Mouse (Mus musculus) embryonic facial prominence, embryonic 11.5 days (tissue): Measurements from ENCODE around the gene Hes7. TPM values are rescaled to one million over a fixed set of nuclear protein-coding genes. Genes with fewer than 3 reads are reported as not detected.

Experiments used
- ATAC-seq: fragments of 200-750 bp; cut with Nextera tagmentation; replicated peaks from 2 replicates; pipeline ENCODE4 v1.8.0; 2017; ENCODE audit warnings: low read depth; ENCODE audit not compliant: insufficient number of reproducible peaks, low FRiP score, low TSS enrichment
- DNase-seq: peaks from one replicate; pipeline ENCODE4 v3.0.0-alpha.2; 2015; ENCODE audit warnings: low spot score
- H3K27ac ChIP-seq: fragments of 300-500 bp; sonication (generic); replicated peaks from 2 replicates; pipeline ENCODE4 v1.5.1; 2014; ENCODE audit warnings: mild to moderate bottlenecking, low read depth, low read length, control low read depth
- H3K27me3 ChIP-seq: fragments of 300-500 bp; sonication (generic); 2 replicates; pipeline ENCODE4 v1.6.1; 2014; ENCODE audit warnings: mild to moderate bottlenecking, low read length, moderate library complexity, mixed read lengths; ENCODE audit not compliant: control insufficient read depth, insufficient read depth
- H3K36me3 ChIP-seq: fragments of 300-500 bp; sonication (generic); replicated peaks from 2 replicates; pipeline ENCODE4 v1.6.1; 2014; ENCODE audit warnings: low read depth, mild to moderate bottlenecking, low read length, moderate library complexity, mixed read lengths; ENCODE audit not compliant: control insufficient read depth, insufficient read depth
- H3K4me1 ChIP-seq: fragments of 300-500 bp; sonication (generic); 2 replicates; pipeline ENCODE4 v1.6.1; 2014; ENCODE audit warnings: low read length, mixed read lengths; ENCODE audit not compliant: control insufficient read depth, insufficient read depth
- H3K4me2 ChIP-seq: fragments of 300-500 bp; sonication (generic); 2 replicates; pipeline ENCODE4 v1.6.1; 2014; ENCODE audit warnings: low read depth, mild to moderate bottlenecking, control low read depth, low read length, moderate library complexity
- H3K4me3 ChIP-seq: fragments of 300-500 bp; sonication (generic); 2 replicates; pipeline ENCODE4 v1.5.1; 2014; ENCODE audit warnings: low read depth, low read length, control low read depth
- H3K9ac ChIP-seq: fragments of 300-500 bp; sonication (generic); replicated peaks from 2 replicates; pipeline ENCODE4 v1.6.1; 2014; ENCODE audit warnings: mild to moderate bottlenecking, control low read depth, low read length
- H3K9me3 ChIP-seq: fragments of 300-500 bp; sonication (generic); replicated peaks from 2 replicates; pipeline ENCODE4 v1.6.1; 2016; ENCODE audit warnings: mild to moderate bottlenecking, low read length, inconsistent platforms, mixed read lengths; ENCODE audit not compliant: control insufficient read depth
- WGBS: fragments of 180-500 bp; shearing (Covaris S2); extraction: QIAGEN DNeasy Blood & Tissue Kit; methylation state at CpG from one replicate; pipeline ENCODE4 v1.1.7; 2014; 5-methylcytosine and 5-hydroxymethylcytosine counted together
- polyA plus RNA-seq: library from polyadenylated mRNA; unstranded; fragments of >200 nt; fragmentation: Nextera tagmentation; extraction: Ambion mirVana; gene quantifications from 2 replicates; pipeline ENCODE4 v1.2.1, GENCODE M21; 2014

Gene Hes7
- polyA plus RNA-seq, result 0.11 TPM in 1 of 2 replicates, not detected in the other

DNA sequence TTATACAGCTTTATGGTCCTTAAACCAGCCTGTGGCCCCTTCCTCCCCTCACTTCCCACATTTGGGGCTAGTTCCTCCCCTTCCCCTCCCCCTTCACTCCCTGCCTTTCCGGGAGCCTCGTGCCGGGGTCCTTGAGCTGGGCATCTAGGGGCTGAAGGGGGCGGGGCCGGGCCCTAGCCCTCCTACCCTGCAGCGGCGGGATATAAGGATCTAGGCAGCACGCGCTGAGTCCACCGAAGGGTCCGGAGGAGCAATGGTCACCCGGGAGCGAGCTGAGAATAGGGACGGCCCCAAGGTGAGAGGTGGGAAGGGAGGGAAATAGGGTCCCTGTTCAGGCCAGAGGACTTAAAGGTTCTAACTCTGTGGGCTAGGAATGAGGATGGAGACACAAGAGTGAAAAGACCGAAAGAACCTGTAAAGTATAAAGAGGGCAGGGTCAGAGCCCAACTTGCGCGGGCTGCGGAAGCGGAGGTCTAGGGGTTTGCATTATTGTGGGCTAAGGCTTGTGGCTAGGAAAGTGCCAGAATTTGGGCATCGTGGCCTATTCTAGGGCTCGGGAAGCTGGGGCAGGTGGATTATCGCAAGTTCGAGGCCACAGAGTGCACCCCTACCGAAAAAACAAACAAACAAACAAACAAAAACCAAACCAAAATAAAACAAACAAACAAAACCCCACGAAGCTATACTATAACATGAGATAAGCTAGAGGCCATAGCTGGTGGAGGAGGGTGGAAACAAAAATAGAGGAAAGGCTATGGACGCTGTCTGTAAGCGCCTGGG is at the start of gene Hes7:
Gene Hes7 (plus strand): TSS at position 184 of the 780 bp plus-strand sequence.
- peak within 1 kb of the TSS; percentile 75 for H3K4me3 ChIP-seq
- peaks cover 8% of the 10 kb centered on the region for H3K27me3 ChIP-seq
- peak within 1 kb of the TSS; percentile 97 for H3K4me2 ChIP-seq
- H3K4me1 ChIP-seq, result peaks cover 3% of the 10 kb centered on the region
- peak; percentile 68 for DNase-seq
- no peak within 1 kb of the TSS for H3K27ac ChIP-seq
- no peak for ATAC-seq
- peak within 1 kb of the TSS; percentile 58 for H3K9ac ChIP-seq
- no peaks in the 10 kb centered on the region for H3K9me3 ChIP-seq
- WGBS, result 1% methylated on average over 27 of the region's 27 CpGs
- H3K36me3 ChIP-seq, result no peaks in the 10 kb centered on the region

DNA sequence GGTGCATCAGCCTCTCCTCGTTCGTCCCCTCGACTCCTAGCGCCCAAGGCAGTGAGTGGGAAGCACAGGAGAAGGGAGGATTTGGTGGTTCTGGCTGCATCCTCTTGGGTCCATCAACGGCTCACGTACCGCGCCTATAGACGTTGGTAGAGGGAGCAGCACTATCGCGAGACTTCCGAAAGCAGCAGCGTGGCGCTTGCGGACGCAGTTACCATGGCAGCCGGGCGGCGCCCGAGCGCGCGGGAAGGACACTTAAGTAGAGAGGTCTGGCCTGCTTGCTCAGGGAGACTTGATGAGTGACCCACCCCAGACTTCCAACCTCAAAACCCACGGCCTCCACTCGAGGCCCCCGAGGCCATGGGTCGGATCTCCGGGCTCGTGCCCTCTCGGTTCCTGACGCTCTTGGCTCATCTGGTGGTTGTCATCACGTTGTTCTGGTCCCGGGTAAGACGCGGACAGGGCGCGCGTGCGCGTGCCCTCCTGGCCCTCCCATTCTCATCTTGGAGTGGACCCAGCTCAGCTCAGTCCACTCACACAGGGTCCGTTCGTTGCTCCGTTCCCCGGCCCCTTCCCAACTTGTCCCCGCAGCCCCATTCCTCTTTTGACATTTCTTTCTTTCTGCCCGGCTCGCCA is 49.5 kb upstream of the Hes7 start, which contains the start of gene Tmem107:
Gene Tmem107 (plus strand): TSS at position 217 of the 633 bp plus-strand sequence.
- Histone ChIP-seq H3K9ac (peak within 1 kb of the TSS; percentile 70), H3K27ac (peak within 1 kb of the TSS; percentile 63), H3K4me3 (peak within 1 kb of the TSS; percentile 52), H3K27me3 (no peaks in the 10 kb centered on the region), H3K4me1 (no peaks in the 10 kb centered on the region), H3K36me3 (no peaks in the 10 kb centered on the region), H3K9me3 (no peaks in the 10 kb centered on the region), H3K4me2 (peak within 1 kb of the TSS; percentile 72)
- DNase-seq (peak; percentile 97), ATAC-seq (peak; percentile 78)
- WGBS, result under 1% methylated on average over 46 of the region's 47 CpGs

DNA sequence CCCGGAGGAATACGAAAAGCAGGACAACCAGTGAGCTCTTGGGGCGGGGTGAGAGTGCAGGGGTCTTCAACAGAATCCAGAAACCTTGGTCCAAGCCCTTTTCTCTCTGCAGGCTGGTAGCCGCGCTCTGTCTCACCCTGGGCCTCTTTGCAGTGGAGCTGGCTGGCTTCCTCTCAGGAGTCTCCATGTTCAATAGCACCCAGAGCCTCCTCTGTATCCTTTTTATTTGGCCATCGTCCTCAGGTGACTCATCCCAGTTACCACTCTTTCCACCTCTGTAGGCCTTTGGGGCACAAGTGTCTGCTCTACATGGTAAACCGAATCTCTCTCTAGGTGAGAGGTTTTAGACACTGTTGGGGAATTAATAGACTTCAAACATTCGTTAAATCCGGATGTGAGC is 48.9 kb upstream of the Hes7 start:
- no peaks in the 10 kb centered on the region for H3K27me3 ChIP-seq
- H3K9me3 ChIP-seq, result no peaks in the 10 kb centered on the region
- H3K36me3 ChIP-seq, result no peaks in the 10 kb centered on the region
- H3K27ac ChIP-seq, result peak overlapping the region; percentile 36; the same call in 1 of the 2 replicates
- DNase-seq (no peak), ATAC-seq (no peak)
- H3K9ac ChIP-seq, result peak overlapping the region; percentile 70
- peak overlapping the region; percentile 72 for H3K4me2 ChIP-seq
- 23% methylated on average over 9 of the region's 9 CpGs for WGBS
- H3K4me1 ChIP-seq, result no peaks in the 10 kb centered on the region
- peak overlapping the region; percentile 52 for H3K4me3 ChIP-seq

DNA sequence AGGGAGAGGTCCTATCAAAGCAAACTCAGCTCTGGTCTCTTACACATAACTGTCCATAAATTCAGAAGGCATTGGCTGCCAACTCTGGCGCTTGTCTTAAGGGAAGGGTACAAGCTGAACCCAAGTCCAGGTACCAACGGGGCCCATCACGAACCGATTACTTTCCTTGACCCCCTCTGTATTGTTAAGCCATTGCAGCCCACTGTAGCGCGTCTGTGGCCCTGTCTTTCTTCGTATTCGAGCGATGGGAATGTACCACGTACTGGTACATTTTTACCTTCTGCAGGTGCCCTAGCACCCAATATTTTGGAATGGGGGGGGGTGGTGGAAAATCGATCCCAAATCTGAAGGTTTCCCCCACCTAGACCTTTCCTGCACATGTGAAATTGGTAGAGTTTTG is 48.0 kb upstream of the Hes7 start:
- DNase-seq, result no peak
- Histone ChIP-seq H3K4me3 (peak overlapping the region; percentile 16; the same call in 1 of the 2 replicates), H3K4me2 (peak overlapping the region; percentile 43), H3K9ac (no peak overlapping the region; the same call in 1 of the 2 replicates), H3K9me3 (no peaks in the 10 kb centered on the region), H3K27me3 (no peaks in the 10 kb centered on the region), H3K4me1 (no peaks in the 10 kb centered on the region), H3K27ac (peak overlapping the region; percentile 52; the same call in 1 of the 2 replicates), H3K36me3 (no peaks in the 10 kb centered on the region)
- ATAC-seq, result no peak
- WGBS, result 86% methylated on average over 11 of the region's 11 CpGs

DNA sequence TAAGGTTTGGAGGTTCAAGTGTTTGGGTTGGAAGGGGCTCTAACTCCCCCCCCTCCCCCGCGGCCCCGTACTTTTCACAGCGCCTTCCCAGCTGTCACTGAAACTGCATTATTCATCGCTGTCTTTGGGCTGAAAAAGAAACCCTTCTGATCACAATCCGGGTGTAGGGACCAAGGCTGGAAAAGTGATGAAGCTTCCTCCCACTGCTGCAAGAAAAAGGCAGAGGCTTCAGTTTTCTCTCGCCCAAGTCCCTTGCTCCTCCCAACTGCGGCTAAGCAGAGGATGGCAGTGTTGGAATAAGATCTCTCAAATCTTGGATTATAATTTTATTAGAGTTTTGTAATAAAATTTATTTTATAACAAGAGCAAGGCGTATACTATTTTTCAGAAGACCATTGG is 47.5 kb upstream of the Hes7 start:
- ATAC-seq, result no peak
- 11% methylated on average over 9 of the region's 9 CpGs for WGBS

DNA sequence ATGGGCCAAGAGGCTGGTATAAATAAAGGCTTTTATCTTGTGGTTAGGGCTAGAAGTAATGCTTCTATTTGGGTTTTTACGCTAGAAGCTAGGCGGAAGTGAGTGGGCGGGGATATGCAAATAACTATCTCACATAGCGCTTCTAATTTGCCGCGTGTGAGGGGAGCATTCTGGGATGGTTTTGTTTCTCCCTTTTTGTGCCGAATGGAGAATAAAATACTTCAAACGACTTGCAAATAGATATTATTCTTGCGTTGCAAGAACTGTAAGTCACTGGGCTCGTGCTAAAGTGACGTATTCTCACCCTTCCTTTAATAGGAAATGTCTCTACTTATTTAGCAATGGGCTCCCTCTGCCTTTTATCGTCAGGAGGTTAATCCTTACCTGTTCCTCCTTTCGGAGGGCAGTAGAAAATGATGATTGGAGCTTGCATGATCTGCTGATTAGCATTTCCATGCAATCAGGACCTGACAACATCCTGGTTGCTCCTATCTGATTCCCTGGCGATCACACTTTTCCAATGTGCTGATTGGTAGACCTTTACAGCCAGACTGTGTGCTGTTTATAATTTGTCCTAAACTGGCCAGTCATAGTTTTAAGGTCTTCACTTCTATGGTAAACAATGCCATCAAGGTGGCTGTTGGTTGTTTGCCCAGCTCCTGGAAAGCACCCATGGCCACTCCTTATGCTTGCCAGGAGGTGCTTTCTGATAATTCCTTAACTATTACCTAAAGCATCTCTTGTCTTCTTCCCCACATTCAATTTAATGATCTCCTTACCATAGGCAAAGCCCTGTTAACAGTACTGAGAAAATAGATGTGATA is 46.9 kb upstream of the Hes7 start:
- H3K4me1 ChIP-seq, result no peaks in the 10 kb centered on the region
- DNase-seq (peak; percentile 95), ATAC-seq (peak; percentile 81)
- H3K27me3 ChIP-seq, result no peaks in the 10 kb centered on the region
- no peaks in the 10 kb centered on the region for H3K9me3 ChIP-seq
- H3K27ac ChIP-seq, result peak overlapping the region; percentile 52
- no peaks in the 10 kb centered on the region for H3K36me3 ChIP-seq
- peak overlapping the region; percentile 56 for H3K9ac ChIP-seq
- WGBS, result 0% methylated on average over 14 of the region's 14 CpGs
- H3K4me2 ChIP-seq, result peak overlapping the region; percentile 43
- H3K4me3 ChIP-seq, result peak overlapping the region; percentile 16

More for the DNA sequence above, 47.5 kb upstream of the Hes7 start:
- Histone ChIP-seq H3K4me3 (peak overlapping the region; percentile 16), H3K4me2 (peak overlapping the region; percentile 43), H3K9me3 (no peaks in the 10 kb centered on the region), H3K27ac (peak overlapping the region; percentile 52), H3K36me3 (no peaks in the 10 kb centered on the region), H3K27me3 (no peaks in the 10 kb centered on the region), H3K4me1 (no peaks in the 10 kb centered on the region), H3K9ac (peak overlapping the region; percentile 46)
- DNase-seq, result no peak

DNA sequence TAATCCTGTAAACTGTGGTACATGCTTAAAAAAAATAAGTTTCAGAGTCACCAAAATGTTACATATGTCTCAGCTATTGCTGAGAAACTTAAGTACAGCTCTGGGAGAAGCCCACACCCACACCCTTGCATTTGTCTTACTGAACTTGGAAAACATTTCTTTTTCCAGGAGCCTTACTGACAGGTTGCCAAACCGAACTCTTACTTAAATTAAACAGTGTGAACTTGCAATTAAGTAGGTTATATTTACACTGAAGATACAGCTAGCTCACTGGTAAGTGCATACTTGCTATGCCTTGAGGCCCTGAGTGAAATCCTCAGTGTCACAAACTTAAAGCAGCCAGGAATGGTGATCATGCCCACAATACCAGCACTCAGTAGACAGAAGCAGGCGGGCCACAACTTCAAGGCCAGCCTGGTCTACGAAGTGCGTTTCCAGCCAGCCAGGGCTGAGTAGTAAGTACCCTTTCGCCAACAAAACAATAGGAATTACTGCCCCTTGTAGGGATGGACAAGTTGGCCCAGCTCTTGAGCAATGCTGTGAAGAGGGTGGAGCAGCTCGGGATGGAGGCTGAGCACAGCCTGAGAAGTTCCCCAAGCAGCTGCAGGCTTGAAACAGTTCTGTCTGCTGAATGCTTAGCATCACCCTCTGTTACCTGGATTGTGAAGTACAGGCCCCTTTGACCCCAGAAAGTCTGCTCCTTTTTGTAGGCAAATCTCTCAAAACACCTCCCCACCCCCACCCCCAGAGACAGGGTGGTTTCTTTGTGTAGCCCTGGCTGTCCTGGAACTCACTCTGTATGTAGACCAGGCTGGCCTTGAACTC is 46.0 kb upstream of the Hes7 start:
- H3K4me2 ChIP-seq, result no peak overlapping the region
- DNase-seq (no peak), ATAC-seq (no peak)
- H3K4me1 ChIP-seq, result no peaks in the 10 kb centered on the region
- 49% methylated on average over 6 of the region's 6 CpGs for WGBS
- no peak overlapping the region; the same call in 1 of the 2 replicates for H3K27ac ChIP-seq
- H3K36me3 ChIP-seq, result no peaks in the 10 kb centered on the region
- no peaks in the 10 kb centered on the region for H3K27me3 ChIP-seq
- H3K9ac ChIP-seq, result peak overlapping the region; percentile 13; the same call in 1 of the 2 replicates
- H3K4me3 ChIP-seq, result no peak overlapping the region
- no peaks in the 10 kb centered on the region for H3K9me3 ChIP-seq
